Mouse (Mus musculus): ENCODE data around the gene Dus1l.

DNA sequence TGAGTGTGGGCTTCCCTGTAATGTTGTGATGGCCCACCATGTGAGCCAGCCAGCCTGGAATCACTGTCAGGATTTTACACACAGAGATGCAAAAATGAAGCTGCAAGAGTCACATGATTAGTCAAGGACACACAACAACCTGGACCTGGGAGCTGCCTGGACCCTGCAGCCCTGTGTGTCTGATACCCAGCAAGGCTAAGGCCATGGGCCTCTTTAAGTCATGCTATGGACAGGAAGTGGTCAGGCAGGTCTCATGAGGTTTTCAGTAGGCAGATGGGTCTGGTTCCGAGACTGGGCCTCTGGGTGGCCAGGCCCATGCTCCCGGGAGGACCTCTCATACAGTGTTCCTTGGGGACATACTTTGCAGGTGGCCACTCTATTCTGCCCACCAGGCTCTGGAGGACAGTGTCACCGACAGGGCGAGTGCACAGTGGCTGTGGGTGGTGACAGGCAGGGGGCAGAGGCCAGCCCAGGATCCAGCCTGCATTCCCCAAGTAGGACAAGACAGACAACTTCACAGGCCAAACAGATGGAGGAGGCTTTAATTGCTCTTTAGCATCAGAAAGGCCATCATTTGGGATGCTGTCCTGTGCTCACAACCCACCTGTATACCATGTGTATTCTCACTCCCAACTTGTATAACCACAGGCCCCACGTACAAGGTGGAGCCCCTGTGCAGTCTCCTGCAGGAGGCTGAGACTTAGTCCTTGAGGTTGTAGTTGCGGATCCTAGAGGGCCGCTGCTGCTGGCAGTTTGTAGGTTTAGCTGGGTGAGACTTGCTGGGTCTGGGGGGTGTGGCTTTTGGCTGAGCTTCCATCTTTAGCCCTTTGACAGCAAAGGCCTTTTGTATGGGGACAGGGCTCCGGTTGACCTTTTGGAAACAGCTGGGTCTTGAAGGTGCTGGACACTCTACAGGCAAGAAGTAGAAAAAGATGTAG is 30.1 kb upstream of the Dus1l start:
- TF ChIP-seq CTCF (conservative IDR thresholded peaks at IDR 0.05; ENCODE audit: low read length) (no peak), POU5F1 (IDR thresholded peaks at IDR 0.05; ENCODE audit: borderline replicate concordance, low read length) (no peak)

Data from E14TG2a.4 (cell line).